ENCODE assay signal across 8 mouse cellular contexts in genomic region chr6:87731463-87732095, GRCm38 (mm10). TPM values are rescaled to one million over a fixed set of nuclear protein-coding genes. Genes with fewer than 3 reads are reported as not detected.
DNase-seq lines count a peak whose midpoint lies in the region; ATAC-seq and TF ChIP-seq lines count a peak whose summit lies in the region.
"Had no signal": no experiment of that assay in that cellular context is flagged by ENCODE, and none has a peak within 500 bp of the region (broad histone marks: within the 10 kb centered on the region; RNA-seq: fewer than 3 reads in every experiment).

No protein-coding gene starts in this region.

- TF ChIP-seq EP300 in stomach, postnatal 0 days (optimal IDR thresholded peaks at IDR 0.05), result no peak

- no peak for TF ChIP-seq CTCF in forebrain, postnatal 0 days (IDR thresholded peaks at IDR 0.05; ENCODE audit: low read depth)
- TF ChIP-seq CTCF in stomach, postnatal 0 days (IDR thresholded peaks at IDR 0.05; ENCODE audit: low read depth), result no peak

- H3K27me3 ChIP-seq in megakaryocyte, embryonic 14.5 days (replicated peaks), result peaks cover 59% of the 10 kb centered on the region
- peaks cover 27% of the 10 kb centered on the region for H3K27me3 ChIP-seq in forebrain, postnatal 0 days (ENCODE audit: insufficient read depth, low read length)
- H3K27me3 ChIP-seq in liver, embryonic 12.5 days (replicated peaks), result peaks cover 96% of the 10 kb centered on the region
- peaks cover 14% of the 10 kb centered on the region; the same call in 1 of the 2 replicates for H3K27me3 ChIP-seq in stomach, postnatal 0 days (ENCODE audit: control insufficient read depth, insufficient read depth, low read length)

- peak; percentile 13 for DNase-seq in forebrain, postnatal 0 days
- no peak for DNase-seq in stomach, postnatal 0 days (ENCODE audit: low spot score)
- DNase-seq in layer of hippocampus, postnatal 10 days (ENCODE audit: low spot score in 2 of 2), result no peak
- DNase-seq in right cerebral cortex, postnatal 10 days (ENCODE audit: low spot score in 2 of 2), result no peak
- DNase-seq: kidney, adult 11 months had no signal

- 3% methylated on average over 19 of the region's 19 CpGs for WGBS in forebrain, postnatal 0 days
- WGBS in liver, embryonic 12.5 days (ENCODE audit: insufficient replicate concordance), result 6% methylated on average over 19 of the region's 19 CpGs
- WGBS in stomach, postnatal 0 days, result 6% methylated on average over 19 of the region's 19 CpGs

- H3K4me1 ChIP-seq in megakaryocyte, embryonic 14.5 days, result peaks cover 84% of the 10 kb centered on the region
- peaks cover 11% of the 10 kb centered on the region; the same call in 1 of the 2 replicates for H3K4me1 ChIP-seq in forebrain, postnatal 0 days (ENCODE audit: insufficient read depth)
- H3K4me1 ChIP-seq in liver, embryonic 12.5 days, result peaks cover 20% of the 10 kb centered on the region
- H3K4me1 ChIP-seq in stomach, postnatal 0 days (replicated peaks; ENCODE audit: control insufficient read depth, insufficient read depth), result no peaks in the 10 kb centered on the region

- H3K36me3 ChIP-seq in megakaryocyte, embryonic 14.5 days (replicated peaks; ENCODE audit: low read length), result peaks cover 35% of the 10 kb centered on the region
- H3K36me3 ChIP-seq in forebrain, postnatal 0 days (ENCODE audit: insufficient read depth), result no peaks in the 10 kb centered on the region
- no peaks in the 10 kb centered on the region for H3K36me3 ChIP-seq in liver, embryonic 12.5 days
- H3K36me3 ChIP-seq in stomach, postnatal 0 days (ENCODE audit: control insufficient read depth, insufficient read depth, low read length), result no peaks in the 10 kb centered on the region

- peak overlapping the region; percentile 97 for H3K4me3 ChIP-seq in megakaryocyte, embryonic 14.5 days (replicated peaks)
- H3K4me3 ChIP-seq in forebrain, postnatal 0 days (ENCODE audit: low read depth, low read length), result peak overlapping the region; percentile 58
- peak overlapping the region; percentile 53 for H3K4me3 ChIP-seq in liver, embryonic 12.5 days
- peak overlapping the region; percentile 54 for H3K4me3 ChIP-seq in stomach, postnatal 0 days (ENCODE audit: low read depth, low read length)

- H3K27ac ChIP-seq in forebrain, postnatal 0 days (ENCODE audit: low read depth, low read length), result peak overlapping the region; percentile 72; the same call in 1 of the 2 replicates
- no peak overlapping the region for H3K27ac ChIP-seq in liver, embryonic 12.5 days
- no peak overlapping the region for H3K27ac ChIP-seq in stomach, postnatal 0 days (replicated peaks)

- H3K9me3 ChIP-seq in megakaryocyte, embryonic 14.5 days, result peaks cover 21% of the 10 kb centered on the region
- no peaks in the 10 kb centered on the region for H3K9me3 ChIP-seq in forebrain, postnatal 0 days (ENCODE audit: low read length)
- no peaks in the 10 kb centered on the region for H3K9me3 ChIP-seq in liver, embryonic 12.5 days (replicated peaks)
- no peaks in the 10 kb centered on the region for H3K9me3 ChIP-seq in stomach, postnatal 0 days (ENCODE audit: control insufficient read depth, low read length)

- H3K4me2 ChIP-seq in forebrain, postnatal 0 days (ENCODE audit: low read depth), result peak overlapping the region; percentile 94
- peak overlapping the region; percentile 69 for H3K4me2 ChIP-seq in liver, embryonic 12.5 days
- peak overlapping the region; percentile 87 for H3K4me2 ChIP-seq in stomach, postnatal 0 days (replicated peaks; ENCODE audit: low read depth)

- ATAC-seq in megakaryocyte, adult 5-6 weeks (ENCODE audit: poor library complexity, severe bottlenecking), result no peak
- no peak for ATAC-seq in forebrain, postnatal 0 days
- ATAC-seq in liver, embryonic 12.5 days, result no peak
- ATAC-seq in stomach, postnatal 0 days (ENCODE audit: low FRiP score, low TSS enrichment), result no peak

- peak overlapping the region; percentile 63 for H3K9ac ChIP-seq in forebrain, postnatal 0 days
- peak overlapping the region; percentile 44; the same call in 1 of the 2 replicates for H3K9ac ChIP-seq in liver, embryonic 12.5 days
- peak overlapping the region; percentile 57 for H3K9ac ChIP-seq in stomach, postnatal 0 days (ENCODE audit: low read length)

RNA-seq across cellular contexts. Expression of gene Efcc1, which starts 0.9 kb away (rescaled TPM):
- polyA plus RNA-seq in megakaryocyte, embryonic 14.5 days (2012; ENCODE audit: insufficient read depth, low replicate concordance), result 1.2 TPM in 1 of 2 replicates, not detected in the other
- 0.39 TPM in 1 of 2 replicates, not detected in the other for total RNA-seq in megakaryocyte, adult 5-6 weeks (2015)
- not detected in 2 replicates for total RNA-seq in megakaryocyte, adult 5-6 weeks (2017)
- total RNA-seq in forebrain, postnatal 0 days (2014; rRNA removed), result 4.8 and 7.3 TPM in 2 replicates
- 4.7 and 7.8 TPM in 2 replicates for polyA plus RNA-seq in forebrain, postnatal 0 days (2015; fragmentation: Nextera tagmentation; extraction: Ambion mirVana)
- polyA plus RNA-seq in liver, embryonic 12.5 days (2016; fragmentation: Nextera tagmentation; extraction: Ambion mirVana), result 0.51 and 0.63 TPM in 2 replicates
- 1.1 and 1.4 TPM in 2 replicates for polyA plus RNA-seq in stomach, postnatal 0 days (2015; fragmentation: Nextera tagmentation; extraction: Ambion mirVana)
- 1 to 10 TPM; 3.6 to 7.4 TPM for total RNA-seq in layer of hippocampus, postnatal 10 days (2021)

RNA-seq across cellular contexts. Expression of gene Gp9, which starts 46.3 kb away (rescaled TPM):
- 2,862 and 6,438 TPM in 2 replicates for polyA plus RNA-seq in megakaryocyte, embryonic 14.5 days (2012; ENCODE audit: insufficient read depth, low replicate concordance)
- 0.16 and 1.2 TPM in 2 replicates for total RNA-seq in megakaryocyte, adult 5-6 weeks (2015)
- 0.59 TPM in 1 of 2 replicates, not detected in the other for total RNA-seq in megakaryocyte, adult 5-6 weeks (2017)
- total RNA-seq in forebrain, postnatal 0 days (2014; rRNA removed), result 0.33 TPM in 1 of 2 replicates, not detected in the other
- polyA plus RNA-seq in forebrain, postnatal 0 days (2015; fragmentation: Nextera tagmentation; extraction: Ambion mirVana), result 0.18 and 0.28 TPM in 2 replicates
- 40.9 and 44.2 TPM in 2 replicates for polyA plus RNA-seq in liver, embryonic 12.5 days (2016; fragmentation: Nextera tagmentation; extraction: Ambion mirVana)
- polyA plus RNA-seq in stomach, postnatal 0 days (2015; fragmentation: Nextera tagmentation; extraction: Ambion mirVana), result 0.38 and 0.40 TPM in 2 replicates
- total RNA-seq in layer of hippocampus, postnatal 10 days (2021), result under 1 TPM; 0.40 to 0.57 TPM

RNA-seq across cellular contexts. Expression of gene Aplf, which starts 59.6 kb away (rescaled TPM):
- polyA plus RNA-seq in megakaryocyte, embryonic 14.5 days (2012; ENCODE audit: insufficient read depth, low replicate concordance), result 4.5 and 5.3 TPM in 2 replicates
- 8.1 and 8.7 TPM in 2 replicates for total RNA-seq in megakaryocyte, adult 5-6 weeks (2015)
- 14.6 and 17.0 TPM in 2 replicates for total RNA-seq in megakaryocyte, adult 5-6 weeks (2017)
- 8.1 and 9.1 TPM in 2 replicates for total RNA-seq in forebrain, postnatal 0 days (2014; rRNA removed)
- polyA plus RNA-seq in forebrain, postnatal 0 days (2015; fragmentation: Nextera tagmentation; extraction: Ambion mirVana), result 8.8 and 12.0 TPM in 2 replicates
- polyA plus RNA-seq in liver, embryonic 12.5 days (2016; fragmentation: Nextera tagmentation; extraction: Ambion mirVana), result 18.9 and 19.0 TPM in 2 replicates
- 8.4 and 9.8 TPM in 2 replicates for polyA plus RNA-seq in stomach, postnatal 0 days (2015; fragmentation: Nextera tagmentation; extraction: Ambion mirVana)
- total RNA-seq in layer of hippocampus, postnatal 10 days (2021), result 1 to 10 TPM; 9.1 TPM

Comparison
In these comparisons a context has a peak if more than half of its experiments do, and no peak if none do; other contexts are left out.
1. RNA of gene Gp9, which starts 46.3 kb away (polyA plus RNA-seq): 2,862 to 6,438 TPM in megakaryocyte, embryonic 14.5 days; 40.9 to 44.2 TPM in liver, embryonic 12.5 days, 0.38 to 0.40 TPM in stomach, postnatal 0 days and 0.18 to 0.28 TPM in forebrain, postnatal 0 days; every median in the first group is over 10 times any median in the second.
2. Peak in every context shown above with its lines, with median percentiles within 50 percentile points of each other: H3K4me3 ChIP-seq, H3K4me2 ChIP-seq and H3K9ac ChIP-seq.